Mouse (Mus musculus) stomach, embryonic 15.5 days (tissue): ENCODE results near the gene Sfmbt2. TPM values are rescaled to one million over a fixed set of nuclear protein-coding genes. Genes with fewer than 3 reads are reported as not detected.
A peak's percentile ranks its signal among the peaks of the same experiment; 100 is the strongest.

Experiments used
- ATAC-seq: fragments of 200-750 bp; cut with Nextera tagmentation; 2 replicates; pipeline ENCODE4 v1.8.0; 2017; ENCODE audit warnings: low read depth, moderate number of reproducible peaks, moderate TSS enrichment; ENCODE audit not compliant: insufficient read depth, low FRiP score
- H3K27ac ChIP-seq: fragments of 300-500 bp; sonication (generic); 2 replicates; pipeline ENCODE4 v1.5.1; 2015; ENCODE audit warnings: mild to moderate bottlenecking, inconsistent platforms
- H3K27me3 ChIP-seq: fragments of 300-500 bp; sonication (generic); replicated peaks from 2 replicates; pipeline ENCODE4 v1.6.1; 2015; ENCODE audit warnings: inconsistent platforms
- H3K36me3 ChIP-seq: fragments of 300-500 bp; sonication (generic); 2 replicates; pipeline ENCODE4 v1.6.1; 2015; ENCODE audit warnings: inconsistent platforms
- H3K4me1 ChIP-seq: fragments of 300-500 bp; sonication (generic); 2 replicates; pipeline ENCODE4 v1.6.1; 2015; ENCODE audit warnings: inconsistent platforms
- H3K4me2 ChIP-seq: fragments of 300-500 bp; sonication (generic); 2 replicates; pipeline ENCODE4 v1.6.1; 2015; ENCODE audit warnings: mild to moderate bottlenecking, inconsistent platforms
- H3K4me3 ChIP-seq: fragments of 300-500 bp; sonication (generic); replicated peaks from 2 replicates; pipeline ENCODE4 v1.5.1; 2015; ENCODE audit warnings: inconsistent platforms
- H3K9ac ChIP-seq: fragments of 300-500 bp; sonication (generic); 2 replicates; pipeline ENCODE4 v1.6.1; 2015; ENCODE audit warnings: inconsistent platforms
- H3K9me3 ChIP-seq: fragments of 300-500 bp; sonication (generic); 2 replicates; pipeline ENCODE4 v1.6.1; 2016; ENCODE audit warnings: inconsistent platforms
- WGBS: fragments of 180-500 bp; shearing (Covaris S2); methylation state at CpG from one replicate; pipeline ENCODE4 v1.1.7; 2015; 5-methylcytosine and 5-hydroxymethylcytosine counted together
- polyA plus RNA-seq: library from polyadenylated mRNA; unstranded; fragments of >200 nt; fragmentation: Nextera tagmentation; extraction: Ambion mirVana; gene quantifications from 2 replicates; pipeline ENCODE4 v1.2.1, GENCODE M21; 2015

Sfmbt2 gene
- polyA plus RNA-seq, 1 experiment from 2014 or later, result 3.0 TPM

DNA sequence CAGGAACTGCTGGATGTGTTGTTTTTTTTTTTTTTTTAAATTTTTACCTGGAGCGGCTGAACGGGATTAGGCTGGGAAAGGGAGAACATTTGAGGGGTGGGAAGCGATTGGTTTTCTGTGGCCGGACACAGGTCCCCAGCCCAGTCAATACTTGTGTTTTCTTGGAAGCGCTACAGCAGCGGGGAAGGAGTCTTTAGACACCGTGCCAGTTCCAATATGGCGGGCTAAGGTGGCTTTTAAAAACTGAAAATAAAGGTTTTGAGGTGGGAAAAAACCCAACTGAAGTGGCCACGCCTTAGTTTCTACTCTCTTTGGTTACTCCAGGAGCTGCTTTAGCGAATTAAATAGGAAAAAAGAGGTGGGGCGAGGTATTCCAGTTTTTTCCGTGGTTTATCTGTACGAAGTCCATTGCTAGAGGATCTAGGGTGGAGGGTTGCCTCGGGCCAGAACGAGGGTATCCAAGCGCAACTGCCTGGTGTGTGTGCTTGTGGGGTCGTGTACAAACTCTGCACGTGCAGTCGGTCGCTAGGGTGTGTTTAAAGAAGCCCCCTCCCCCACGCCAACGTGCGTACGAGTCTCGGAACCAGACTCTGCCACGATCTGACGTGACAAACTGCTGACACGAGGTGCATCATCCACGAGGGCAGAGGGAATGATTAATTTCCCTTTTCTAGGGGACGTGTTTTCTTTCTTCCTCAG is 3.3 kb downstream of the Sfmbt2 start:
- H3K9ac ChIP-seq, result no peak overlapping the region
- no peak for ATAC-seq
- WGBS, result under 1% methylated on average over 30 of the region's 30 CpGs
- peak overlapping the region; percentile 56 for H3K4me3 ChIP-seq
- H3K9me3 ChIP-seq, result no peaks in the 10 kb centered on the region
- no peak overlapping the region for H3K27ac ChIP-seq
- H3K4me1 ChIP-seq, result peaks cover 21% of the 10 kb centered on the region
- H3K27me3 ChIP-seq, result peaks cover 38% of the 10 kb centered on the region
- peak overlapping the region; percentile 98 for H3K4me2 ChIP-seq
- H3K36me3 ChIP-seq, result no peaks in the 10 kb centered on the region

DNA sequence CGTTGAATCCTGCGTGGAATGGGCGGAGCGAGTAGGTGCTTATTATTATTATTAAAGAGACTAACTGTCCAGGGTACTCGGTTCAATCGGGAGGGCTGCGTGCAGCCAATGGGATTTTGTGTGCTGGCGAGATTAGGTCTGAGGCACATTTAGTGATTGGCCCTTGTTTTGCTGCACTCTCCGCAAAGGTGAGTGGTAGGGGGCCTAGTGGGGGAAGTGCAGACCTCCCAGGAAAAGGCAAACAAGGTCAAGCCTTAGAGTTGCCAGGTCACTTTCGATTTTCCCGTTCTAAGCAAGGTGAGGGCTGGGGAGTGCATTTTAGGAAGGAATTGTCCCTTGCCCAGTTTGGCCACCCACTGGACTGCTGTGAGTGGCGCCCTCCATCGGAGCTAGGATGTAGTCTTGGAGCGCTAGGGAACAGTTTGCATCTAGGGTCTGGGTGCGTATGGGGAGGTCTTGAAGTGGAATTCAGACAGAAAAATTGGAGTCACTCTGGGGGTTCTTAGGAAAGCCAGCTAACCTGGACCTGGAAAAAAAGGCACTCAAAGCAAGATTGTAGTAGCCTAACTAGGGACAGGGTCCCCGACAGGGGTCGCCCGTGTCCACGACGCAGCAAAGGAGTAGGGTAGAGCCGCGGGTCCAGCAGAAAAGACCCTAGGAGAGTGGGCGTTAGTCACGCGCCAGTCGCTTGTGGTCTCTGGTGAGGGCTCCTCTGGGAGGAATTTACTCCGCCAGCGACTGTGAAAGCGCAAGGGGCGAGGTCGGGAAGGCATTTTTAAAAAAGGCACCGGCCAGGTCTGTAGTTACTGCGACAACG is 4.1 kb downstream of the Sfmbt2 start:
- WGBS, result under 1% methylated on average over 34 of the region's 34 CpGs
- peak; percentile 45; the same call in 1 of the 2 replicates for ATAC-seq
- Histone ChIP-seq H3K27me3 (peaks cover 35% of the 10 kb centered on the region), H3K36me3 (no peaks in the 10 kb centered on the region), H3K27ac (no peak overlapping the region), H3K4me2 (peak overlapping the region; percentile 98), H3K9me3 (no peaks in the 10 kb centered on the region), H3K4me1 (peaks cover 21% of the 10 kb centered on the region), H3K9ac (peak overlapping the region; percentile 7; the same call in 1 of the 2 replicates), H3K4me3 (peak overlapping the region; percentile 56)

DNA sequence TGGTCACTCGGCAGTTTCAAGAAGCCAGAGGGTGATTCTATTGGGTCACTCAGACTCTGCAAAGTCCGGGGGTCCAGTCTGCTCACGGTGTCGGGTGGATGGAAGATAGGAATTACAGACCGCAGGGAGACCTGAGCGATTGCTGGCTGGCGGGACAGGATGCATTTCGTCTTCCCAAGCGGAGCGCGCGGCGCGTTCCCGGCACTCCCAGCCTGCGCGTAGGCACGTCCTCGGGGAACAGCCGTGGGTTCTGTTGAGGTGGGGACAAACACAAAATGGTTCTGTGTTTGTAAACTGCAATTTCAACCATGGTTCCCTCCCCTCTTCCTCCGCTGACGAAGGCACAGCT is 4.7 kb downstream of the Sfmbt2 start:
- H3K9me3 ChIP-seq, result no peaks in the 10 kb centered on the region
- under 1% methylated on average over 22 of the region's 22 CpGs for WGBS
- no peak for ATAC-seq
- H3K36me3 ChIP-seq, result no peaks in the 10 kb centered on the region
- peaks cover 21% of the 10 kb centered on the region for H3K4me1 ChIP-seq
- H3K4me2 ChIP-seq, result peak overlapping the region; percentile 98
- H3K27ac ChIP-seq, result no peak overlapping the region
- peaks cover 29% of the 10 kb centered on the region for H3K27me3 ChIP-seq
- peak overlapping the region; percentile 56 for H3K4me3 ChIP-seq
- H3K9ac ChIP-seq, result peak overlapping the region; percentile 7; the same call in 1 of the 2 replicates

DNA sequence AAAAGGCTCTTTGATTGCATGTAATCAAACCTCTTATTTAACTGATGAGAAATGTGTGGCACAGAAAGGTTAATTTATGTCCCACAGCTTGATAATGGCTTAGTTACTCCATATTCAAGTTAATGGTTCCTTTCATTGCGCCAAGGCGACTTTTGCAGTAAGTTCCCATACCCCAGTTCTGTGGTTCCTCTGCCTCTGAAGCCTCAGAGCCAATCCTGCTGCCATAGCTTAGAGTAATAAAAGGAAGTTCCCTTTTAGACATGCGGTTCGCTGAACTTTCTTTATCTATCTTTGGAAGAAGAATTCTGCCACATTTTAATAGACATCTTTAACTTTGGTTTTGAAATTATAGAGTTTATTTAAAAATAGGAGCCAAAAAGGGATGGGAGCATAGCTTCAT is 19.7 kb downstream of the Sfmbt2 start:
- ATAC-seq, result no peak
- no peaks in the 10 kb centered on the region for H3K36me3 ChIP-seq
- no peak overlapping the region for H3K9ac ChIP-seq
- H3K4me1 ChIP-seq, result no peaks in the 10 kb centered on the region
- H3K27ac ChIP-seq, result no peak overlapping the region
- WGBS, result 73% methylated on average over 4 of the region's 4 CpGs
- H3K27me3 ChIP-seq, result no peaks in the 10 kb centered on the region
- no peaks in the 10 kb centered on the region for H3K9me3 ChIP-seq
- no peak overlapping the region for H3K4me2 ChIP-seq
- no peak overlapping the region for H3K4me3 ChIP-seq

DNA sequence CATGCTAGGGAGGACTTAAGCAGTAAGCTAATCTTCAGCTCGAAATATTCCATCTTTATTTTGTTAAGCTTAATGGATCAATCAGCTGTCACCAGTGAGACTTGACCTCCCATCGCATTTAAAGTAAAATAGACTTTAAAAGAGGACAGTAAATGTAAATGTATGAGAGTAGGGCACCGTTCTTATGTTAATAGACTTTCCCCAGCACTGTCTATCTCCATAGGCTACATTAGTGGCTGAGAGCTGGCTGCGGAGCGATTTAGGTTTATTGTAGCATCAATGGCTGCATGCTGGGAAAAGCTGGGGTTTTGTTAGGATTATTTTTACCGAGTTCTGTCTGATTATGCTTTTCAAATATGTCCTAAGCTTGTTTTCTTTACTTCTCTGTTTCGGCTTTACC is 20.5 kb downstream of the Sfmbt2 start:
- WGBS, result 43% methylated on average over 7 of the region's 7 CpGs
- no peak for ATAC-seq
- no peaks in the 10 kb centered on the region for H3K36me3 ChIP-seq

DNA sequence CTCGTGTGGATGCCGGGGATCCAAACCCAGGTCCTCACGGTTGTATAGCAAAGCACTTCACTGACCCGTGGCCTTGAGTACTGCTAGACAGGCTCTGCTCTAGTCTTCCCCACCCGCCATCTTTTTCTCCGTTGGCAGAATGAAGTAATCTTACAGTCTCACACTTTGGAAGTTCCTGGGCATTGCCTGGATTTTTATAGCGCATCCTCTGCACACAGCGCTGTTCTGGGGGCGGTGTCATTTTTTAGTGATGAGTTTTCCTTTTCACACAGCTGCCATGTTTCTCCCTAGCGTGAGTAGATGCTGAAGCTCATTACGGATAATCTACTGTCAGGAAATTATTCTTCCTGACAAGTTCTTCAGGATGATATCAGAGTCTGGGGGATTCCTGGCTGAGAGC is 24.8 kb downstream of the Sfmbt2 start:
- Histone ChIP-seq H3K4me2 (no peak overlapping the region), H3K4me3 (no peak overlapping the region), H3K9ac (no peak overlapping the region), H3K27ac (no peak overlapping the region), H3K36me3 (no peaks in the 10 kb centered on the region), H3K4me1 (no peaks in the 10 kb centered on the region), H3K9me3 (no peaks in the 10 kb centered on the region), H3K27me3 (no peaks in the 10 kb centered on the region)
- no peak for ATAC-seq
- WGBS, result 88% methylated on average over 11 of the region's 11 CpGs

More for the DNA sequence above, 20.5 kb downstream of the Sfmbt2 start:
- Histone ChIP-seq H3K4me2 (no peak overlapping the region), H3K4me3 (no peak overlapping the region), H3K27ac (no peak overlapping the region), H3K9me3 (no peaks in the 10 kb centered on the region), H3K9ac (no peak overlapping the region), H3K4me1 (no peaks in the 10 kb centered on the region), H3K27me3 (no peaks in the 10 kb centered on the region)

DNA sequence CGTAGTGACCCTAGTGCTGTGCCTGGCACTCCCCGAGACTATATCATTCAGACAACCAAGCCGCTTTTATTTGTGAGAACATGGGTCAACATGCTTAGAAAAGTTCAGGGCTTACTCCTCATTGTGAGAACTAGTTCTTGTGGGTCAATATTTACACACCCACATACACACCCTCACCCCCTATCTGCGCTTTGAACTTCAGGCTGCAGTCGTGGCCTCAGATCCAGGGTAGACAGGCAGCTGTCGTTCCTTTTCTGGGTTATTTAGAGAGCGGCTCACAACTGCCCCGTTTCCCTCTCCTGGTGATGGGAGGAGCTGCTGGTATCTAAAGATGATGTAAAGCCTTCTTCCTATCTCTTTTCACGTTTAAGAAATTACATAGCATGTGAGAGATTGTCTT is 27.5 kb downstream of the Sfmbt2 start:
- H3K27ac ChIP-seq, result no peak overlapping the region
- peak; percentile 60 for ATAC-seq
- no peak overlapping the region for H3K4me3 ChIP-seq
- 53% methylated on average over 9 of the region's 9 CpGs for WGBS
- H3K36me3 ChIP-seq, result no peaks in the 10 kb centered on the region
- H3K4me2 ChIP-seq, result no peak overlapping the region
- H3K27me3 ChIP-seq, result no peaks in the 10 kb centered on the region
- no peaks in the 10 kb centered on the region for H3K9me3 ChIP-seq
- no peak overlapping the region for H3K9ac ChIP-seq
- no peaks in the 10 kb centered on the region for H3K4me1 ChIP-seq

DNA sequence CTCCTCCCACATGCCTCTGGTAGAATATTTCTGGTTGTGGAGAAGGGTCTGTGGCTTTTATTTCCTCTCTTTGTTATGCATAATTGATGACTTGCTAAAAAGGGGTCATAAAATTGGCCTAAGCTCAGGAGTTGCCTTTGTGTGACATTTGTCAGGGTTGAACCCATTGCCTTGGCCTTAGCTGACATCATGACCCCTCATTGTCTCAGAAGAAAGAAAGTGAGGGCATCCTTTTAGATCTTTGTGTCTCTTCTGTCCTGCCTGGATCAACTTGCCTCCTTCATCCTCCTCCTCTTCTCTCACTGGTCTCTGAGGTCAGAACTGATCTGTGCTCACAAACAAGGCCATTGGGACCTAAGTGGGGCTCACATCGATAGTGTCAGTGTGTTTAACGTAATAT is 35.8 kb downstream of the Sfmbt2 start:
- H3K4me2 ChIP-seq, result no peak overlapping the region
- H3K27me3 ChIP-seq, result no peaks in the 10 kb centered on the region
- H3K36me3 ChIP-seq, result no peaks in the 10 kb centered on the region
- no peaks in the 10 kb centered on the region for H3K9me3 ChIP-seq
- no peak overlapping the region for H3K4me3 ChIP-seq
- ATAC-seq, result no peak
- H3K9ac ChIP-seq, result no peak overlapping the region
- H3K27ac ChIP-seq, result no peak overlapping the region
- WGBS, result 88% methylated on average over 2 of the region's 2 CpGs
- no peaks in the 10 kb centered on the region for H3K4me1 ChIP-seq

DNA sequence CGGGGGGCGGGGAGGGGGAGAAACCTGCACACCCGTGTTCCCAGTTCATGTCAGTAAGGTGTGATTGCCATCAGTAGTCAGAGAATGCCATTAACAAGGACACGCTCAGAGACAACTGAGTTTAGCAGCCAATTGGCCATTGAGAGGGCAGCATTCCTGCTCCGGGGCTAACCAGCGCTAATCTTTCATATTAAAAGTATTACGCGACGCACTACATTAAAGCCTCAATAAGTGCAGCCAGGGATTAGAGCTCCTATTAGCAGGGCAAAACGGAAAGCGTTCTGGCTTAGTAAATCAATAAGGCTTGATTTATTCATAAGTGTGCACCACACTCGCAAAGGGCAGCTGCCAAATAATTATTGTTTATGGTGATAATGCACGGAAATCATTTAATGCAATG is 39.1 kb downstream of the Sfmbt2 start:
- Histone ChIP-seq H3K9me3 (no peaks in the 10 kb centered on the region), H3K4me3 (no peak overlapping the region), H3K9ac (no peak overlapping the region), H3K27ac (no peak overlapping the region), H3K4me2 (no peak overlapping the region), H3K4me1 (no peaks in the 10 kb centered on the region), H3K27me3 (no peaks in the 10 kb centered on the region), H3K36me3 (no peaks in the 10 kb centered on the region)
- ATAC-seq, result no peak
- WGBS, result 86% methylated on average over 13 of the region's 13 CpGs

DNA sequence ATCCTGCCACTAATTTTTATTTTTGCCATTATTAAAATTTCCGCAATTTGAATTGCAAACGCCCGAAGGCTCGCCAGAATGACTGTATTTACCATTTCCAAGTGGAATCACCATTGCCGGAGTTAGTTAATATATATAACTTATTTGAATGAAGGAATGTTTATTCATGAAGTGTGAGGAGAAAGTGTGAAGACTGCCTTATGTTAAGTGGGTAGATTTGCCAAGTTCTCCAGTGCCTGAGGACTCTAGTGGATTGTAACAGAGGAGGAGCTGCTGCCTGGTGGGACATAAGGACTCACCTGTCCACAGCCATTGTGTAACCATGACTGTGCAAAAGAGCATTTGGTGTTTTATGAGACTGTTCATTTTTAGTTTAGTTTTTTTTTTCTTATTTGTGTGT is 39.8 kb downstream of the Sfmbt2 start:
- H3K4me3 ChIP-seq, result no peak overlapping the region

DNA sequence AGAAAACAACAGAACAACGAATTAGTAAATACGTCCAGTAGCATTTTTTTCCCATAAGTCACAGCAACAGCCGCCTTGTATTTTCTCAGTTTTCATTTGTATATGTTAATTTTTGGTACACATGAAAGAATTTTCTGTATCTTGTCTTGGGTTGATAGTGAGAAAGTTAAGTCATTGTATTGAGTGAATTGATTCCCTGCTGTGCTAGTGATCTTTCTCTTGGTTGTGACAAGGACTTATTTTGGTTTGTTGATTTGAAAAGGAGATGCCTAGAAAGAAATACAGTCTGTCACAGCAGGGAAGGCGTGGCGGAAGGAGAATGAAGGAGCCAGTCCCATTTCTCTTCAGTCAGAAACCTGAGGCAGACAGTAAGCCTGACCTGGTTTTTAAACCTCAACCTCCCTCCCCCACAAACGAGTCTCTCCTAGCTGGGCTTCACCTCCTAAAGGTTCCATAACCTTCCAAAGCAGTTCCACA is 50.7 kb downstream of the Sfmbt2 start:
- no peaks in the 10 kb centered on the region for H3K9me3 ChIP-seq
- H3K4me1 ChIP-seq, result no peaks in the 10 kb centered on the region
- no peak overlapping the region for H3K27ac ChIP-seq
- no peak overlapping the region for H3K9ac ChIP-seq
- no peaks in the 10 kb centered on the region for H3K27me3 ChIP-seq
- no peak for ATAC-seq
- no peak overlapping the region for H3K4me3 ChIP-seq
- H3K4me2 ChIP-seq, result no peak overlapping the region
- H3K36me3 ChIP-seq, result no peaks in the 10 kb centered on the region
- 76% methylated on average over 6 of the region's 6 CpGs for WGBS

More for the DNA sequence above, 39.8 kb downstream of the Sfmbt2 start:
- Histone ChIP-seq H3K4me1 (no peaks in the 10 kb centered on the region), H3K27ac (no peak overlapping the region), H3K9ac (no peak overlapping the region), H3K27me3 (no peaks in the 10 kb centered on the region), H3K9me3 (no peaks in the 10 kb centered on the region), H3K4me2 (no peak overlapping the region), H3K36me3 (no peaks in the 10 kb centered on the region)
- ATAC-seq, result no peak
- WGBS, result 89% methylated on average over 5 of the region's 5 CpGs

DNA sequence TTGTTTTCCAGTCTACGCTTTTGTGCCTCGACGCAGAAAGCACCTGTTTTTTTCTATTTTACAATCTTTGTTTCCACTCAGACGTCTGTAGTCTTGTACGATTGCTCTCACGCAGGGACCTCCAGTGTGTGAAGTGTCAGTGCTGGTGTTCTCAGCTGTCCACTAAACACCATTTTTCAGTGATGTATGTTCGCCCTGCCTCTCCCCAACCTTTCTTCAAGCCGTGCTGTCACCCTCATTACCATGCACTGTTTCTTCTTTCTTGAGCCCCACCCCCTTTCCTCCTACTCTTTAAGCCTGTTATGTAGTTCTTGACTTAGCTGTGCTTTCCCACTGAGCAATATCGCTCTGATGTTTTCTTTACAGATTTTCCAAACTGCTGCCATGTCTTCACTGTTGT is 67.0 kb downstream of the Sfmbt2 start:
- Histone ChIP-seq H3K9ac (no peak overlapping the region), H3K27ac (no peak overlapping the region), H3K27me3 (no peaks in the 10 kb centered on the region), H3K4me2 (no peak overlapping the region), H3K4me3 (no peak overlapping the region), H3K4me1 (no peaks in the 10 kb centered on the region), H3K9me3 (no peaks in the 10 kb centered on the region), H3K36me3 (no peaks in the 10 kb centered on the region)
- WGBS, result 57% methylated on average over 9 of the region's 9 CpGs
- no peak for ATAC-seq
